ENCODE assay signal across 7 mouse cellular contexts in the genomic region with DNA sequence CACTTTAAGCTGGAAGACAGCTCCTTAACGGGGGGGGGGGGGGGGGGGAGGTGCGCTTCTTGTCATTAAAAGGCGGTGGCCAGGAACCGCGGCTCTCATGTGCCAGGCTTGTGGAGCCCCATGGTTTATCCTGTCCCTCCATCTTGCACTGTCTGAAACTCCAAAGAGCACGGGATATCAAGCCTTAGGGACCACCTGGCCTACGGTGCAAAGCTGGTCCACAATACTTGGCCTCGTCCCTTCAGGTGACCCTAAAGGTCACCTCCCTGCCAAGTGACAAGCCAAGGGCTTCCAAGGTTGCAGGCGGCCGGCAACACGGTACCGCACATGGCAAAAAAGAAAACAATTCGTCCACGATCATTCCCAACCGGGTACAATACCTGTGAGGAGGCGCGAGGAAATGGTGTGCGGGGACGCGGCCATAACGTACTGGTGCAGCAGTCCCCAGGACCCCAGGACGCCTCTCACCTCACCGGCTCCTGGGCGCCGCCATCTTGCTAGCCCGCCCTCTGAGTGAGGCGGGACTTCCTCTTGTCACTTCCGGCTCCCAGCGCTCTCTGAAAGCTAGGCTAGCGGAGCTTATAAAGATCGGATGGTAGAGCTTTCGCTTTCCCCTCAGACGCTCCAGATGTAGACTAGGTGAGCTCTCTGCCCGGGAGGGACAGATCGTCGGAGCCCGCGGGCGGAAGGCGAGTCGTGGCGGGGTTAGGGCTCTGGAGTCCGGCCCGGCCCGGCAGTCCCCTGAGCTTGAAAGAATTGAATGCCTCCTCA. TPM values are rescaled to one million over a fixed set of nuclear protein-coding genes. Genes with fewer than 3 reads are reported as not detected.
DNase-seq lines count a peak whose midpoint lies in the region; ATAC-seq lines count a peak whose summit lies in the region.

A gene (minus strand): TSS at position 513 of the 771 bp plus-strand sequence.

- H3K36me3 ChIP-seq in intestine, embryonic 16.5 days (ENCODE audit: control insufficient read depth, insufficient read depth, low read length), result no peaks in the 10 kb centered on the region
- no peaks in the 10 kb centered on the region for H3K36me3 ChIP-seq in midbrain, embryonic 11.5 days (ENCODE audit: control insufficient read depth, insufficient read depth, low read length)

- WGBS in intestine, embryonic 16.5 days, result 0% methylated on average over 43 of the region's 45 CpGs
- under 1% methylated on average over 44 of the region's 45 CpGs for WGBS in midbrain, embryonic 11.5 days

- no peaks in the 10 kb centered on the region for H3K9me3 ChIP-seq in intestine, embryonic 16.5 days (ENCODE audit: control insufficient read depth, low read length)
- no peaks in the 10 kb centered on the region for H3K9me3 ChIP-seq in midbrain, embryonic 11.5 days (ENCODE audit: control insufficient read depth, low read length)

- intact Hi-C loops in left cerebral cortex, postnatal 36 days (cut with DNase I), result loop anchor here (5.0 to 10.0 kb wide), 3 partner anchors 152 to 636 kb away; a partner anchor contains a TSS

- peak; percentile 94 for ATAC-seq in intestine, embryonic 16.5 days
- peak; percentile 97 for ATAC-seq in midbrain, embryonic 11.5 days (ENCODE audit: low FRiP score)

- peak; percentile 91 for DNase-seq in adrenal gland, adult 2 months
- peak; percentile 67 for DNase-seq in embryo, embryonic 11.5 days (ENCODE audit: low read depth, low spot score)
- peak; percentile 68 to 85 for DNase-seq in gastrocnemius, postnatal 4 days (ENCODE audit: low spot score in 2 of 2)
- peak; percentile 87 to 88 for DNase-seq in left cerebral cortex, postnatal 36 days (ENCODE audit: low spot score in 2 of 2)
- DNase-seq in midbrain, embryonic 11.5 days (ENCODE audit: low spot score, missing footprints), result peak; percentile 99
- peak; percentile 77 for DNase-seq in skeletal muscle tissue, adult 2 months (ENCODE audit: low read depth, low spot score)

- H3K27me3 ChIP-seq in intestine, embryonic 16.5 days (replicated peaks; ENCODE audit: control insufficient read depth, insufficient read depth, low read length), result no peaks in the 10 kb centered on the region
- H3K27me3 ChIP-seq in midbrain, embryonic 11.5 days (ENCODE audit: control insufficient read depth, insufficient read depth, low read length), result no peaks in the 10 kb centered on the region

- peaks cover 7% of the 10 kb centered on the region for H3K4me1 ChIP-seq in intestine, embryonic 16.5 days (ENCODE audit: control insufficient read depth, insufficient read depth, low read length)
- peaks cover 5% of the 10 kb centered on the region for H3K4me1 ChIP-seq in midbrain, embryonic 11.5 days (ENCODE audit: control insufficient read depth, insufficient read depth, low read length)

- peak within 1 kb of the TSS; percentile 84 for H3K9ac ChIP-seq in intestine, embryonic 16.5 days (ENCODE audit: low read depth, low read length)
- H3K9ac ChIP-seq in midbrain, embryonic 11.5 days (ENCODE audit: low read length), result peak within 1 kb of the TSS; percentile 89

- H3K4me2 ChIP-seq in intestine, embryonic 16.5 days (ENCODE audit: low read depth, low read length), result peak within 1 kb of the TSS; percentile 67
- H3K4me2 ChIP-seq in midbrain, embryonic 11.5 days, result peak within 1 kb of the TSS; percentile 77

- peak within 1 kb of the TSS; percentile 94 for H3K27ac ChIP-seq in intestine, embryonic 16.5 days (ENCODE audit: low read length)
- H3K27ac ChIP-seq in midbrain, embryonic 11.5 days (ENCODE audit: low read depth, low read length), result peak within 1 kb of the TSS; percentile 76

- peak within 1 kb of the TSS; percentile 80 for H3K4me3 ChIP-seq in intestine, embryonic 16.5 days (ENCODE audit: low read length)
- H3K4me3 ChIP-seq in midbrain, embryonic 11.5 days (ENCODE audit: low read depth, low read length), result peak within 1 kb of the TSS; percentile 82

RNA-seq across cellular contexts. Expression of the gene that starts here (rescaled TPM):
- 10 to 100 TPM; 26.3 to 28.1 TPM for total RNA-seq in adrenal gland, adult 2 months (2021)
- polyA plus RNA-seq in adrenal gland, adult 2 months (2012; rRNA removed), result 19.6 and 21.2 TPM in 2 replicates
- total RNA-seq in gastrocnemius, postnatal 4 days (2021), result 10 to 100 TPM; 23.6 to 27.5 TPM
- polyA plus RNA-seq in intestine, embryonic 16.5 days (2015; fragmentation: Nextera tagmentation; extraction: Ambion mirVana), result 30.4 and 32.4 TPM in 2 replicates
- total RNA-seq in left cerebral cortex, postnatal 36 days (2021), result 10 to 100 TPM; 21.9 to 23.0 TPM
- polyA plus RNA-seq in midbrain, embryonic 11.5 days (2014; fragmentation: Nextera tagmentation; extraction: Ambion mirVana), result 28.0 and 29.8 TPM in 2 replicates

Comparison
In these comparisons a context has a peak if more than half of its experiments do, and no peak if none do; other contexts are left out.
1. Peak in every context shown above with its lines: DNase-seq, ATAC-seq, H3K4me3 ChIP-seq and H3K27ac ChIP-seq.